ENCODE assay signal across 9 mouse cellular contexts in the genomic region with DNA sequence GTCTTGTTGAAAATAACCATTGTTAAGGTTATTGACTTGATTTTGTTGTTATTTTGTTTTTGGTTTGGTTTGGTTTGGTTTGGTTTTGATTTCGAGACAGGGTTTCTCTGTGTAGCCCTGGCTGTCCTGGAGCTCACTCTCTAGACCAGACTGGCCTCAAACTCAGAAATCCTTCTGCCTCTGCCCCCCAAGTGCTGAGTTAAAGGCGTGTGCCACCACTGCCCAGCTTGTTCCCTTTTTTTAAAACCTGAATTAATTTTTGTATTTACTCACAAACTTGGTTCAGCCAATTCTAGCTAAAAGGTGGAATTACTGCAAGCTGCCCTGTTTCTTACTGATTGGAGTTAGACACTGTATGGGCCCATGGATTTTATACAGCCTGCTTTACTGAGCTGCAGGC. TPM values are rescaled to one million over a fixed set of nuclear protein-coding genes. Genes with fewer than 3 reads are reported as not detected.
DNase-seq lines count a peak whose midpoint lies in the region; ATAC-seq and TF ChIP-seq lines count a peak whose summit lies in the region.
"Had no signal": no experiment of that assay in that cellular context is flagged by ENCODE, and none has a peak within 500 bp of the region (broad histone marks: within the 10 kb centered on the region; RNA-seq: fewer than 3 reads in every experiment).

No protein-coding gene starts in this region.

- intact Hi-C loops in gastrocnemius, adult 2 months (cut with DNase I): loop anchor here (5.0 kb wide), 2 partner anchors 36 to 109 kb away; a partner anchor contains a TSS
- intact Hi-C loops in gastrocnemius, postnatal 36 days (cut with DNase I): loop anchor here (2.0 to 5.0 kb wide), 3 partner anchors 14 to 74 kb away; a partner anchor contains a TSS

- TF ChIP-seq CTCF in gastrocnemius, adult 2 months (IDR thresholded peaks at IDR 0.05): no peak

- H3K36me3 ChIP-seq in forebrain, embryonic 13.5 days (ENCODE audit: poor library complexity, severe bottlenecking): peaks cover 3% of the 10 kb centered on the region; the same call in 1 of the 2 replicates
- H3K36me3 ChIP-seq in liver, embryonic 15.5 days (replicated peaks): no peaks in the 10 kb centered on the region; the same call in 1 of the 2 replicates

- peak overlapping the region; percentile 91 for H3K4me3 ChIP-seq in gastrocnemius, adult 2 months
- peak overlapping the region; percentile 96 for H3K4me3 ChIP-seq in forebrain, embryonic 13.5 days
- peak overlapping the region; percentile 95 for H3K4me3 ChIP-seq in liver, embryonic 15.5 days (replicated peaks)

- no peak for ATAC-seq in forebrain, embryonic 13.5 days
- no peak for ATAC-seq in liver, embryonic 15.5 days (ENCODE audit: insufficient read depth)
- no peak for ATAC-seq in megakaryocyte progenitor cell, adult 5-6 weeks (replicated peaks; ENCODE audit: poor library complexity)

- no peak for DNase-seq in gastrocnemius, adult 2 months
- no peak for DNase-seq in gastrocnemius, postnatal 36 days
- peak; percentile 32 for DNase-seq in 416B (ENCODE audit: low read depth)
- DNase-seq in frontal cortex, postnatal 25 days (ENCODE audit: low spot score in 2 of 2): no peak
- no peak for DNase-seq in urinary bladder, postnatal 4 days (ENCODE audit: low spot score in 2 of 2)
- DNase-seq: thymus, postnatal 36 days had no signal

- H3K4me1 ChIP-seq in forebrain, embryonic 13.5 days: peaks cover 15% of the 10 kb centered on the region; the same call in 1 of the 2 replicates
- peaks cover 22% of the 10 kb centered on the region for H3K4me1 ChIP-seq in liver, embryonic 15.5 days (replicated peaks)

- H3K9me3 ChIP-seq in forebrain, embryonic 13.5 days (replicated peaks): no peaks in the 10 kb centered on the region
- H3K9me3 ChIP-seq in liver, embryonic 15.5 days (replicated peaks): no peaks in the 10 kb centered on the region

- H3K27me3 ChIP-seq in forebrain, embryonic 13.5 days: no peaks in the 10 kb centered on the region
- no peaks in the 10 kb centered on the region for H3K27me3 ChIP-seq in liver, embryonic 15.5 days

- peak overlapping the region; percentile 81 for H3K4me2 ChIP-seq in forebrain, embryonic 13.5 days
- H3K4me2 ChIP-seq in liver, embryonic 15.5 days: peak overlapping the region; percentile 92

- peak overlapping the region; percentile 99; the same call in 1 of the 2 replicates for H3K27ac ChIP-seq in gastrocnemius, adult 2 months
- H3K27ac ChIP-seq in forebrain, embryonic 13.5 days: no peak overlapping the region
- no peak overlapping the region; the same call in 1 of the 2 replicates for H3K27ac ChIP-seq in liver, embryonic 15.5 days (replicated peaks)

- WGBS in forebrain, embryonic 13.5 days: 46% methylated on average over 2 of the region's 2 CpGs
- 31% methylated on average over 2 of the region's 2 CpGs for WGBS in liver, embryonic 15.5 days (ENCODE audit: insufficient replicate concordance)

- peak overlapping the region; percentile 86; the same call in 1 of the 2 replicates for H3K9ac ChIP-seq in forebrain, embryonic 13.5 days
- peak overlapping the region; percentile 90 for H3K9ac ChIP-seq in liver, embryonic 15.5 days

RNA-seq across cellular contexts. Expression of a gene that starts 1.3 kb away (rescaled TPM):
- total RNA-seq in gastrocnemius, adult 2 months (2021): 10 to 100 TPM; 14.0 to 18.0 TPM
- 10 to 100 TPM; 13.5 to 15.6 TPM for total RNA-seq in gastrocnemius, postnatal 36 days (2021)
- 6.5 and 7.5 TPM in 2 replicates for polyA plus RNA-seq in forebrain, embryonic 13.5 days (2015; fragmentation: Nextera tagmentation; extraction: Ambion mirVana)
- 6.3 and 7.1 TPM in 2 replicates for polyA plus RNA-seq in liver, embryonic 15.5 days (2015; fragmentation: Nextera tagmentation; extraction: Ambion mirVana)
- 63.3 and 69.1 TPM in 2 replicates for total RNA-seq in megakaryocyte progenitor cell, adult 5-6 weeks (2015)
- 37.1 and 53.2 TPM in 2 replicates for total RNA-seq in megakaryocyte progenitor cell, adult 5-6 weeks (2017)

RNA-seq across cellular contexts. Expression of a gene that starts 37.1 kb away (rescaled TPM):
- 1 to 10 TPM; 5.0 to 5.2 TPM for total RNA-seq in gastrocnemius, adult 2 months (2021)
- total RNA-seq in gastrocnemius, postnatal 36 days (2021): 1 to 10 TPM; 5.0 TPM
- polyA plus RNA-seq in forebrain, embryonic 13.5 days (2015; fragmentation: Nextera tagmentation; extraction: Ambion mirVana): 47.3 and 47.9 TPM in 2 replicates
- 12.8 and 13.4 TPM in 2 replicates for polyA plus RNA-seq in liver, embryonic 15.5 days (2015; fragmentation: Nextera tagmentation; extraction: Ambion mirVana)
- 15.6 and 17.2 TPM in 2 replicates for total RNA-seq in megakaryocyte progenitor cell, adult 5-6 weeks (2015)
- 21.2 and 25.0 TPM in 2 replicates for total RNA-seq in megakaryocyte progenitor cell, adult 5-6 weeks (2017)
